11 mouse cellular contexts compared by ENCODE assay signal in the genomic region with DNA sequence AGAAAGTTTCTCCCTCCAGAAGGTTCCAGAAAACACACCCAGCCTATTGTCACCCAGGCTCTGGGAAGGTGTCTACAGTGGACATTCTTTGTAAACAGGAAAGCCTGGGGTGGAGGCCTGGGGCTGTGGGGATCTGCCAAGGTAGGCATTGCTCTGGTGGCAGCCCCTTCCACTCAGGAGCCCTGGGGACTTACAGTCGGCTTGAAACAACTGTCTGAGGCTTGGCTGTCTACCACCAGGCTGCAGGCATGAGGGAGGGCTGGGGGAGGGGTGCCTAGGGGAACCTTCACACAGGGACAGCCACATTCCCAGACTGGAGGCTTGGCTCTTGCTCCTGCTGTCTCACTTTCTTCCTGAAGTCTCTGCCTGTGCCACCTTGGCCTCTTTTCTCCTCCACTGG. TPM values are rescaled to one million over a fixed set of nuclear protein-coding genes. Genes with fewer than 3 reads are reported as not detected.
DNase-seq lines count a peak whose midpoint lies in the region; ATAC-seq and TF ChIP-seq lines count a peak whose summit lies in the region.
"Had no signal": no experiment of that assay in that cellular context is flagged by ENCODE, and none has a peak within 500 bp of the region (broad histone marks: within the 10 kb centered on the region; RNA-seq: fewer than 3 reads in every experiment).

No protein-coding gene starts in this region.

- TF ChIP-seq CTCF in liver, adult 2 months (IDR thresholded peaks at IDR 0.05; ENCODE audit: low read depth, low read length) = no peak
- no peak for TF ChIP-seq CTCF in embryonic fibroblast, embryonic 13.5 days (IDR thresholded peaks at IDR 0.05; ENCODE audit: borderline replicate concordance, insufficient read depth, low read length)

- H3K9ac ChIP-seq in liver, adult 2 months (ENCODE audit: low read depth, low read length) = peak overlapping the region; percentile 9; the same call in 1 of the 2 replicates
- H3K9ac ChIP-seq in liver, embryonic 12.5 days = no peak overlapping the region
- H3K9ac ChIP-seq in kidney, embryonic 15.5 days = no peak overlapping the region
- H3K9ac ChIP-seq in neural tube, embryonic 13.5 days = peak overlapping the region; percentile 17; the same call in 1 of the 2 replicates
- H3K9ac ChIP-seq in forebrain, embryonic 14.5 days (ENCODE audit: low read length) = no peak overlapping the region

- TF ChIP-seq POLR2A in liver, adult 2 months (IDR thresholded peaks at IDR 0.05; ENCODE audit: extremely low read depth, insufficient read depth, low read length) = no peak
- no peak for TF ChIP-seq POLR2A in embryonic fibroblast, embryonic 13.5 days (IDR thresholded peaks at IDR 0.05; ENCODE audit: low read depth, low read length)

- H3K4me2 ChIP-seq in liver, embryonic 12.5 days = no peak overlapping the region
- H3K4me2 ChIP-seq in kidney, embryonic 15.5 days = no peak overlapping the region
- no peak overlapping the region for H3K4me2 ChIP-seq in neural tube, embryonic 13.5 days
- H3K4me2 ChIP-seq in forebrain, embryonic 14.5 days (ENCODE audit: low read length) = no peak overlapping the region

- WGBS in liver, adult 2 months = 0% methylated on average over 1 of the region's 1 CpGs
- 17% methylated on average over 1 of the region's 1 CpGs for WGBS in liver, embryonic 12.5 days (ENCODE audit: insufficient replicate concordance)
- 0% methylated on average over 1 of the region's 1 CpGs for WGBS in kidney, embryonic 15.5 days
- 25% methylated on average over 1 of the region's 1 CpGs for WGBS in neural tube, embryonic 13.5 days
- 12% methylated on average over 1 of the region's 1 CpGs for WGBS in forebrain, embryonic 14.5 days

- H3K36me3 ChIP-seq in liver, adult 2 months (ENCODE audit: control insufficient read depth, insufficient read depth, low read length) = peaks cover 10% of the 10 kb centered on the region
- H3K36me3 ChIP-seq in liver, embryonic 12.5 days = peaks cover 13% of the 10 kb centered on the region
- H3K36me3 ChIP-seq in kidney, embryonic 15.5 days = 0 out of 2 replicates have a peak, but pooled peaks cover 8% of the 10 kb centered on the region
- H3K36me3 ChIP-seq in neural tube, embryonic 13.5 days = no peaks in the 10 kb centered on the region; the same call in 1 of the 2 replicates
- no peaks in the 10 kb centered on the region for H3K36me3 ChIP-seq in forebrain, embryonic 14.5 days (ENCODE audit: control insufficient read depth, insufficient read depth, low read length)

- no peak overlapping the region for H3K4me3 ChIP-seq in liver, adult 2 months (ENCODE audit: insufficient read depth, low read depth, low read length)
- no peak overlapping the region for H3K4me3 ChIP-seq in liver, embryonic 12.5 days
- H3K4me3 ChIP-seq in embryonic fibroblast, embryonic 13.5 days (ENCODE audit: insufficient read depth, low read length) = no peak overlapping the region
- no peak overlapping the region for H3K4me3 ChIP-seq in kidney, embryonic 15.5 days (replicated peaks)
- no peak overlapping the region for H3K4me3 ChIP-seq in neural tube, embryonic 13.5 days
- H3K4me3 ChIP-seq in forebrain, embryonic 14.5 days (ENCODE audit: low read depth, low read length) = no peak overlapping the region

- no peaks in the 10 kb centered on the region for H3K9me3 ChIP-seq in liver, embryonic 12.5 days (replicated peaks)
- H3K9me3 ChIP-seq in kidney, embryonic 15.5 days (replicated peaks) = no peaks in the 10 kb centered on the region
- no peaks in the 10 kb centered on the region for H3K9me3 ChIP-seq in neural tube, embryonic 13.5 days
- no peaks in the 10 kb centered on the region for H3K9me3 ChIP-seq in forebrain, embryonic 14.5 days (replicated peaks; ENCODE audit: control insufficient read depth, low read length)
- H3K9me3 ChIP-seq: megakaryocyte, embryonic 14.5 days had no signal

- H3K27ac ChIP-seq in liver, adult 2 months (replicated peaks; ENCODE audit: insufficient read depth, low read depth, low read length) = 0 out of 2 replicates have a peak overlapping the region, but pooled peaks have one; percentile 6
- H3K27ac ChIP-seq in liver, embryonic 12.5 days = no peak overlapping the region
- H3K27ac ChIP-seq in embryonic fibroblast, embryonic 13.5 days (ENCODE audit: insufficient read depth, low read length) = peak overlapping the region; percentile 82
- peak overlapping the region; percentile 66 for H3K27ac ChIP-seq in kidney, embryonic 15.5 days
- no peak overlapping the region for H3K27ac ChIP-seq in neural tube, embryonic 13.5 days (replicated peaks)
- H3K27ac ChIP-seq in forebrain, embryonic 14.5 days (ENCODE audit: low read depth, low read length) = no peak overlapping the region

- no peaks in the 10 kb centered on the region for H3K27me3 ChIP-seq in liver, adult 2 months (ENCODE audit: control insufficient read depth, insufficient read depth, low read length)
- H3K27me3 ChIP-seq in liver, embryonic 12.5 days (replicated peaks) = no peaks in the 10 kb centered on the region
- H3K27me3 ChIP-seq in kidney, embryonic 15.5 days = 0 out of 2 replicates have a peak, but pooled peaks cover 3% of the 10 kb centered on the region
- peaks cover 5% of the 10 kb centered on the region; the same call in 1 of the 2 replicates for H3K27me3 ChIP-seq in neural tube, embryonic 13.5 days
- no peaks in the 10 kb centered on the region for H3K27me3 ChIP-seq in forebrain, embryonic 14.5 days (replicated peaks; ENCODE audit: control insufficient read depth, insufficient read depth, low read length)

- peaks cover 92% of the 10 kb centered on the region for H3K79me2 ChIP-seq in liver, adult 2 months (ENCODE audit: control insufficient read depth, insufficient read depth, low read length)

- ATAC-seq in liver, embryonic 12.5 days = no peak
- ATAC-seq in kidney, embryonic 15.5 days (replicated peaks; ENCODE audit: low FRiP score) = no peak
- ATAC-seq in neural tube, embryonic 13.5 days (ENCODE audit: low read depth) = no peak
- no peak for ATAC-seq in forebrain, embryonic 14.5 days
- ATAC-seq: inflammation-experienced regulatory T-cells, adult 6 months had no signal

- no peak for DNase-seq in liver, adult 2 months (ENCODE audit: extremely low read depth, low read depth, low spot score)
- DNase-seq in thymus, postnatal 4 days = no peak
- no peak for DNase-seq in ovary, adult 18-20 months (ENCODE audit: low spot score)
- no peak for DNase-seq in forebrain, embryonic 14.5 days (ENCODE audit: low spot score)
- DNase-seq: right cerebral cortex, postnatal 14 days had no signal

- H3K4me1 ChIP-seq in liver, adult 2 months (ENCODE audit: control insufficient read depth, insufficient read depth, low read length) = peaks cover 71% of the 10 kb centered on the region
- H3K4me1 ChIP-seq in liver, embryonic 12.5 days = peaks cover 54% of the 10 kb centered on the region
- H3K4me1 ChIP-seq in embryonic fibroblast, embryonic 13.5 days (ENCODE audit: control insufficient read depth, insufficient read depth, low read length) = peaks cover 10% of the 10 kb centered on the region
- peaks cover 48% of the 10 kb centered on the region for H3K4me1 ChIP-seq in kidney, embryonic 15.5 days
- peaks cover 44% of the 10 kb centered on the region for H3K4me1 ChIP-seq in neural tube, embryonic 13.5 days (replicated peaks)
- peaks cover 8% of the 10 kb centered on the region for H3K4me1 ChIP-seq in forebrain, embryonic 14.5 days (ENCODE audit: control insufficient read depth, insufficient read depth, low read length)

RNA-seq across cellular contexts. Expression of a gene that starts 58.1 kb away (rescaled TPM):
- total RNA-seq in liver, adult 2 months (2014; rRNA removed) = 108 and 124 TPM in 2 replicates
- polyA plus RNA-seq in liver, adult 2 months (2012; rRNA removed) = 303 and 313 TPM in 2 replicates
- polyA plus RNA-seq in liver, embryonic 12.5 days (2016; fragmentation: Nextera tagmentation; extraction: Ambion mirVana) = 3.9 and 4.2 TPM in 2 replicates
- polyA plus RNA-seq in embryonic fibroblast, embryonic 13.5 days (2011; ENCODE audit: insufficient read length, low read depth, missing spikeins) = 28.4 and 35.7 TPM in 2 replicates
- 9.6 and 10.4 TPM in 2 replicates for polyA plus RNA-seq in kidney, embryonic 15.5 days (2015; fragmentation: Nextera tagmentation; extraction: Ambion mirVana)
- 3.2 and 4.7 TPM in 2 replicates for polyA plus RNA-seq in neural tube, embryonic 13.5 days (2015; fragmentation: Nextera tagmentation; extraction: Ambion mirVana)
- polyA plus RNA-seq in forebrain, embryonic 14.5 days (2014; fragmentation: Nextera tagmentation; extraction: Ambion mirVana) = 2.0 and 2.6 TPM in 2 replicates

Comparison
In these comparisons a context has a peak if more than half of its experiments do, and no peak if none do; other contexts are left out.
1. H3K27ac ChIP-seq: peak in liver, adult 2 months (single experiment), embryonic fibroblast, embryonic 13.5 days (single experiment) and kidney, embryonic 15.5 days (single experiment); none in liver, embryonic 12.5 days (single experiment), neural tube, embryonic 13.5 days (single experiment) and forebrain, embryonic 14.5 days (single experiment).
2. H3K9ac ChIP-seq: peak in liver, adult 2 months (single experiment) and neural tube, embryonic 13.5 days (single experiment); none in liver, embryonic 12.5 days (single experiment), kidney, embryonic 15.5 days (single experiment) and forebrain, embryonic 14.5 days (single experiment).